Mouse (Mus musculus): ENCODE measurements around the gene Shc4. TPM values are rescaled to one million over a fixed set of nuclear protein-coding genes. Genes with fewer than 3 reads are reported as not detected.

Gene Shc4
- polyA plus RNA-seq, 1 experiment from 2014 or later, result 0.26 TPM

DNA sequence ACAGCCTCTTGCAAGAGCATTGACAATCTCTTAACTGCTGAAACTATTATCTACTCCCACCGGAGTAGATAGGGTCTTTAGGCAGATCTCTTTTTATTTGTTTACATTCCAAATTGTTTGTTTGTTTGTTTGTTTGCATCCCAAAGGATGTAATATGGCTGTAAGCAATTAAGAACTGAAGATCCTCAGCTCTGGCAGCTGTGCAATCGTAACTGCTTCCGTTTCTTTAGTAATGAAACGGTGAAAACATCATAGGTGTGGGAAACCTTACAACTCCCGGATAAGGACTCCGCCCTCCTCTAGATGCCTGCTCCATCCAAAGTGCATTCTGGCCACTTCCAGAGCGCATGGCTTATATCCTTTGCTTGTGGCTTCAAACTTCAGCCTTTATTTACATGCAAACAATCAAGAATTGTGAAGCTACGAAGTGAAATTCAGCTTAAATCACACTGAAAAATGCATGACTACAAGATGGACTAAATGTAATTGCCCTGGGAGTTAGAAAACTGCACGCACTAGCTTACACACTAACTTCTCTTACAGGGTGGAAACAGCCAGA, 99.7 kb downstream of the Shc4 start:
- 7% methylated on average over 9 of the region's 9 CpGs for WGBS (ENCODE audit: insufficient replicate concordance)
- no peak for DNase-seq
- Histone ChIP-seq H3K4me1 (ENCODE audit: insufficient read depth) (peaks cover 24% of the 10 kb centered on the region), H3K9me3 (ENCODE audit: low read length) (no peaks in the 10 kb centered on the region), H3K36me3 (replicated peaks; ENCODE audit: insufficient read depth, low read length) (peaks cover 16% of the 10 kb centered on the region), H3K4me3 (ENCODE audit: low read depth, low read length) (peak overlapping the region; percentile 84), H3K9ac (replicated peaks) (peak overlapping the region; percentile 85), H3K4me2 (ENCODE audit: low read depth, low read length) (peak overlapping the region; percentile 85), H3K27me3 (ENCODE audit: insufficient read depth, low read length) (no peaks in the 10 kb centered on the region), H3K27ac (ENCODE audit: low read depth) (peak overlapping the region; percentile 75)
- TF ChIP-seq CTCF (IDR thresholded peaks at IDR 0.05; ENCODE audit: low read depth), result no peak
- no peak for TF ChIP-seq EP300 (IDR thresholded peaks at IDR 0.05; ENCODE audit: low read depth)
- ATAC-seq, result no peak

DNA sequence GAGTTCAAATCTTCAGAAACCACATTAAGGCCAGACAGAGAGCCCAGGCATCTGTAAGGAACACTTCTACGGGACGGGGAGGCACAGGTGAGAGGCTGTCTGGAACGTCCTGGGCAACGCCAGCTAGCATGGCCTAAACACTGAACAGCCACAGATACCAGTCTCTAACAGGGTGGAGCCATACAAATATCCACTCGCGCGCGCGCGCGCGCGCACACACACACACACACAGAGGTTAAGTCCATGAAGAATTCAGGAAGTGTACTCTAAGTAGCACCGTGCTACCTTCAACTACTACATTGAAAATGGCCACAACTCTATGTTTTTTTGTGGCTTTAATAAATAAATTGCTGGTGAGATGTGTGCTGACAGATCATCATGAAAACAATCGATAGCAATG, 100.7 kb downstream of the Shc4 start:
- TF ChIP-seq CTCF (IDR thresholded peaks at IDR 0.05; ENCODE audit: low read depth) (no peak), EP300 (IDR thresholded peaks at IDR 0.05; ENCODE audit: low read depth) (no peak)
- peaks cover 24% of the 10 kb centered on the region for H3K4me1 ChIP-seq (ENCODE audit: insufficient read depth)
- no peaks in the 10 kb centered on the region for H3K9me3 ChIP-seq (ENCODE audit: low read length)
- no peak for ATAC-seq
- peak; percentile 26 for DNase-seq
- H3K4me3 ChIP-seq (ENCODE audit: low read depth, low read length), result peak overlapping the region; percentile 84; the same call in 1 of the 2 replicates
- H3K27me3 ChIP-seq (ENCODE audit: insufficient read depth, low read length), result no peaks in the 10 kb centered on the region
- H3K27ac ChIP-seq (ENCODE audit: low read depth), result no peak overlapping the region; the same call in 1 of the 2 replicates
- WGBS (ENCODE audit: insufficient replicate concordance), result 80% methylated on average over 15 of the region's 15 CpGs
- H3K36me3 ChIP-seq (replicated peaks; ENCODE audit: insufficient read depth, low read length), result peaks cover 24% of the 10 kb centered on the region
- H3K4me2 ChIP-seq (ENCODE audit: low read depth, low read length), result peak overlapping the region; percentile 85
- H3K9ac ChIP-seq (replicated peaks), result no peak overlapping the region

- Histone ChIP-seq H3K27ac (ENCODE audit: low read depth) (no peak overlapping the region), H3K4me3 (ENCODE audit: low read depth, low read length) (no peak overlapping the region), H3K9me3 (ENCODE audit: low read length) (no peaks in the 10 kb centered on the region), H3K27me3 (ENCODE audit: insufficient read depth, low read length) (no peaks in the 10 kb centered on the region), H3K4me2 (ENCODE audit: low read depth, low read length) (no peak overlapping the region), H3K9ac (replicated peaks) (no peak overlapping the region), H3K36me3 (replicated peaks; ENCODE audit: insufficient read depth, low read length) (peaks cover 35% of the 10 kb centered on the region), H3K4me1 (ENCODE audit: insufficient read depth) (peaks cover 14% of the 10 kb centered on the region)
- no peak for TF ChIP-seq CTCF (IDR thresholded peaks at IDR 0.05; ENCODE audit: low read depth)
- TF ChIP-seq EP300 (IDR thresholded peaks at IDR 0.05; ENCODE audit: low read depth), result no peak
- WGBS (ENCODE audit: insufficient replicate concordance), result 88% methylated on average over 25 of the region's 25 CpGs
- ATAC-seq (no peak), DNase-seq (no peak)
Measured at GRCm38 (mm10) chr2:125620213-125620907, 103.6 kb downstream of the Shc4 start.

DNA sequence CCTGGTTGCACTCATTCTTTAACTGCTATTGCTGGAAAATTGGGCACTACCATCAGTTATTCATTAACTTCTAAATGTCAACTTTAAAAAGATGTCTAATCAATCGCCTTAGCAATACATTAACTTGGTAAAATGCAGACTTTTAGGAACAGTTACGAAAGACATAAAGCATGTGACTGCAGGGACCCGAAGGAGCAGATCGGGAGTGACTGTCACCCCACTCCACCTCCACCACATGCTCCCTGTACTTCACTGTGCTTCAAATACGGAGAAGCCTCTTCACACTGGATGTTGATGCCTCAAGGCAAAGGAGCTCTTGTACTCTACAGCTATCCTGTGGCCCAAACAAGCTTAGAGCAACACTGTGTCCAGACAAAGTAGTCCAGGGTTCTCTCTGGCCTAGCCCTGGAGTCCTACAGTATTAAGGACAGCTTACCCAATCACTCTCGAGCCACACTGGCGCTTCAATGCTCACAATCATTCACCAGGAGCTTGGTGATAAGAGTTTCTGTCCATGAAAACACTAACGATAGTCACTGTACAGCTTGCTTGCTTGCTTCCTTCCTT, 108.0 kb downstream of the Shc4 start:
- no peak overlapping the region for H3K4me3 ChIP-seq (ENCODE audit: low read depth, low read length)
- peaks cover 56% of the 10 kb centered on the region for H3K36me3 ChIP-seq (replicated peaks; ENCODE audit: insufficient read depth, low read length)
- no peaks in the 10 kb centered on the region for H3K27me3 ChIP-seq (ENCODE audit: insufficient read depth, low read length)
- DNase-seq (peak; percentile 40), ATAC-seq (peak; percentile 93)
- no peaks in the 10 kb centered on the region for H3K9me3 ChIP-seq (ENCODE audit: low read length)
- TF ChIP-seq EP300 (IDR thresholded peaks at IDR 0.05; ENCODE audit: low read depth), result no peak
- no peak for TF ChIP-seq CTCF (IDR thresholded peaks at IDR 0.05; ENCODE audit: low read depth)
- no peak overlapping the region for H3K9ac ChIP-seq (replicated peaks)
- H3K4me1 ChIP-seq (ENCODE audit: insufficient read depth), result no peaks in the 10 kb centered on the region
- WGBS (ENCODE audit: insufficient replicate concordance), result 50% methylated on average over 8 of the region's 8 CpGs
- 0 out of 2 replicates have a peak overlapping the region, but pooled peaks have one; percentile 2 for H3K4me2 ChIP-seq (ENCODE audit: low read depth, low read length)
- peak overlapping the region; percentile 83 for H3K27ac ChIP-seq (ENCODE audit: low read depth)

- 66% methylated on average over 7 of the region's 7 CpGs for WGBS (ENCODE audit: insufficient replicate concordance)
Measured at GRCm38 (mm10) chr2:125615440-125615839, 108.5 kb downstream of the Shc4 start.

GRCm38 (mm10) chr2:125606220-125606845, 117.6 kb downstream of the Shc4 start:
- Histone ChIP-seq H3K27ac (ENCODE audit: low read depth) (no peak overlapping the region), H3K36me3 (replicated peaks; ENCODE audit: insufficient read depth, low read length) (peaks cover 50% of the 10 kb centered on the region), H3K9me3 (ENCODE audit: low read length) (no peaks in the 10 kb centered on the region), H3K9ac (replicated peaks) (no peak overlapping the region), H3K4me2 (ENCODE audit: low read depth, low read length) (no peak overlapping the region), H3K4me1 (ENCODE audit: insufficient read depth) (no peaks in the 10 kb centered on the region), H3K4me3 (ENCODE audit: low read depth, low read length) (no peak overlapping the region), H3K27me3 (ENCODE audit: insufficient read depth, low read length) (no peaks in the 10 kb centered on the region)
- ATAC-seq, result no peak
- TF ChIP-seq EP300 (IDR thresholded peaks at IDR 0.05; ENCODE audit: low read depth), result no peak
- TF ChIP-seq CTCF (IDR thresholded peaks at IDR 0.05; ENCODE audit: low read depth), result no peak
- DNase-seq, result no peak
- WGBS (ENCODE audit: insufficient replicate concordance), result 81% methylated on average over 17 of the region's 17 CpGs

More at GRCm38 (mm10) chr2:125615440-125615839, 108.5 kb downstream of the Shc4 start:
- Histone ChIP-seq H3K36me3 (replicated peaks; ENCODE audit: insufficient read depth, low read length) (peaks cover 55% of the 10 kb centered on the region), H3K9me3 (ENCODE audit: low read length) (no peaks in the 10 kb centered on the region), H3K9ac (replicated peaks) (no peak overlapping the region), H3K4me2 (ENCODE audit: low read depth, low read length) (0 out of 2 replicates have a peak overlapping the region, but pooled peaks have one; percentile 2), H3K27ac (ENCODE audit: low read depth) (peak overlapping the region; percentile 41), H3K4me3 (ENCODE audit: low read depth, low read length) (no peak overlapping the region), H3K27me3 (ENCODE audit: insufficient read depth, low read length) (no peaks in the 10 kb centered on the region), H3K4me1 (ENCODE audit: insufficient read depth) (no peaks in the 10 kb centered on the region)
- ATAC-seq (peak; percentile 73), DNase-seq (no peak)
- no peak for TF ChIP-seq EP300 (IDR thresholded peaks at IDR 0.05; ENCODE audit: low read depth)
- TF ChIP-seq CTCF (IDR thresholded peaks at IDR 0.05; ENCODE audit: low read depth), result no peak

Data from liver, postnatal 0 days (tissue).